Mouse (Mus musculus): ENCODE results near the gene Prrt2. TPM values are rescaled to one million over a fixed set of nuclear protein-coding genes. Genes with fewer than 3 reads are reported as not detected.

Gene Prrt2
- total RNA-seq, 1 experiment from 2014 or later: 5.1 TPM

- DNase-seq: no peak
Observed at GRCm38 (mm10) chr7:126999568-126999967, 21.4 kb downstream of the Prrt2 start.

GRCm38 (mm10) chr7:126996449-126996848 is 24.6 kb downstream of the Prrt2 start:
- DNase-seq: no peak

GRCm38 (mm10) chr7:126988816-126989215 is 32.2 kb downstream of the Prrt2 start:
- no peak for DNase-seq

- peak; percentile 28 for DNase-seq
Observed at GRCm38 (mm10) chr7:126986319-126986718, 34.7 kb downstream of the Prrt2 start.

- no peak for DNase-seq
Observed at GRCm38 (mm10) chr7:126984667-126985444, 36.2 kb downstream of the Prrt2 start.

- no peak for DNase-seq
Observed at GRCm38 (mm10) chr7:126983113-126983512, 37.9 kb downstream of the Prrt2 start.

- DNase-seq: no peak
Observed at GRCm38 (mm10) chr7:126982054-126982453, 39.0 kb downstream of the Prrt2 start.

GRCm38 (mm10) chr7:126981601-126982000 is 39.4 kb downstream of the Prrt2 start:
- no peak for DNase-seq

GRCm38 (mm10) chr7:126978841-126979240 is 42.2 kb downstream of the Prrt2 start:
- DNase-seq: no peak

- DNase-seq: no peak
Observed at GRCm38 (mm10) chr7:126976878-126977459, 44.0 kb downstream of the Prrt2 start.

- peak; percentile 97 for DNase-seq
Observed at GRCm38 (mm10) chr7:126975950-126976866, 44.8 kb downstream of the Prrt2 start, which contains the start of gene Cdiptos. Gene Cdiptos (minus strand): TSS chr7:126976098.

- DNase-seq: no peak
Observed at GRCm38 (mm10) chr7:126975893-126975949, 45.3 kb downstream of the Prrt2 start, which contains the start of gene Cdipt. Gene Cdipt (plus strand): TSS chr7:126975914.

- no peak for DNase-seq
Observed at GRCm38 (mm10) chr7:126975493-126975892, 45.5 kb downstream of the Prrt2 start.

Small RNA genes lying within 50 kb of the gene (microRNA-seq; reads per million reads assigned to microRNA genes)
- 0 reads per million in 2 experiments for gene Gm44343

Other genes starting within 250 kb of the Prrt2 start
- gene Ypel3, start 244.3 kb downstream of the Prrt2 start, total RNA-seq (2021): 122 and 181 TPM in 2 replicates
- gene Tbx6, start 239.7 kb downstream of the Prrt2 start, total RNA-seq (2021): 0.67 and 1.6 TPM in 2 replicates
- gene Ppp4c, start 228.7 kb downstream of the Prrt2 start, total RNA-seq (2021): 91.5 and 101 TPM in 2 replicates
- gene Fam57b, start 223.5 kb downstream of the Prrt2 start, total RNA-seq (2021): 17.2 and 17.3 TPM in 2 replicates
- not detected in 2 replicates for gene 4930451I11Rik, start 189.6 kb downstream of the Prrt2 start, total RNA-seq (2021)
- gene Doc2a, start 173.8 kb downstream of the Prrt2 start, total RNA-seq (2021): 0.52 and 1.9 TPM in 2 replicates
- 23.2 and 39.1 TPM in 2 replicates for gene Hirip3, start 159.2 kb downstream of the Prrt2 start, total RNA-seq (2021)
- gene Ino80e, start 158.8 kb downstream of the Prrt2 start, total RNA-seq (2021): 44.4 and 50.5 TPM in 2 replicates
- 82.8 and 89.5 TPM in 2 replicates for gene Taok2, start 136.5 kb downstream of the Prrt2 start, total RNA-seq (2021)
- 21.7 and 34.5 TPM in 2 replicates for gene Tmem219, start 98.3 kb downstream of the Prrt2 start, total RNA-seq (2021)
- gene Kctd13, start 92.3 kb downstream of the Prrt2 start, total RNA-seq (2021): 31.1 and 42.7 TPM in 2 replicates
- gene Asphd1, start 71.6 kb downstream of the Prrt2 start, total RNA-seq (2021): 1.6 and 2.5 TPM in 2 replicates
- 91.1 and 128 TPM in 2 replicates for gene Sez6l2, start 70.6 kb downstream of the Prrt2 start, total RNA-seq (2021)
- gene Cdipt, start 45.3 kb downstream of the Prrt2 start, total RNA-seq (2021): 95.1 and 99.5 TPM in 2 replicates
- 0.71 and 2.0 TPM in 2 replicates for gene Cdiptos, start 45.1 kb downstream of the Prrt2 start, total RNA-seq (2021)
- gene Mvp, start 6.6 kb downstream of the Prrt2 start, total RNA-seq (2021): 102 and 118 TPM in 2 replicates
- 1.7 and 2.8 TPM in 2 replicates for gene Pagr1b, start 4.7 kb downstream of the Prrt2 start, total RNA-seq (2021)
- gene Pagr1a, start 3.9 kb downstream of the Prrt2 start, total RNA-seq (2021): 13.4 and 28.2 TPM in 2 replicates
- gene Gm42742, start 114 bp downstream of the Prrt2 start, total RNA-seq (2021): 31.0 and 44.0 TPM in 2 replicates
- gene Maz, start 5.8 kb upstream of the Prrt2 start, total RNA-seq (2021): 167 and 171 TPM in 2 replicates
- gene Kif22, start 21.3 kb upstream of the Prrt2 start, total RNA-seq (2021): 9.5 and 15.0 TPM in 2 replicates
- gene Zg16, start 66.1 kb upstream of the Prrt2 start, total RNA-seq (2021): not detected in 2 replicates
- gene AI467606, start 70.1 kb upstream of the Prrt2 start, total RNA-seq (2021): 0.43 and 1.1 TPM in 2 replicates
- gene Qprt, start 101.0 kb upstream of the Prrt2 start, total RNA-seq (2021): 0.21 TPM in 1 of 2 replicates, not detected in the other
- 0.55 and 1.0 TPM in 2 replicates for gene Spn, start 116.6 kb upstream of the Prrt2 start, total RNA-seq (2021)
- 53.5 and 65.9 TPM in 2 replicates for gene Cd2bp2, start 174.8 kb upstream of the Prrt2 start, total RNA-seq (2021)
- gene Tbc1d10b, start 187.3 kb upstream of the Prrt2 start, total RNA-seq (2021): 51.9 and 53.1 TPM in 2 replicates
- gene Mylpf, start 187.7 kb upstream of the Prrt2 start, total RNA-seq (2021): 4.1 and 4.4 TPM in 2 replicates
- 14.7 and 15.2 TPM in 2 replicates for gene Zfp553, start 211.8 kb upstream of the Prrt2 start, total RNA-seq (2021)
- 8.3 and 12.9 TPM in 2 replicates for gene Sept1, start 211.9 kb upstream of the Prrt2 start, total RNA-seq (2021)
- 26.9 and 36.0 TPM in 2 replicates for gene Zfp771, start 223.1 kb upstream of the Prrt2 start, total RNA-seq (2021)
- 39.8 and 50.7 TPM in 2 replicates for gene Dctpp1, start 239.5 kb upstream of the Prrt2 start, total RNA-seq (2021)

Data from adrenal gland, postnatal 25 days (tissue).